Mouse (Mus musculus) ovary, adult 18-20 months (tissue): ENCODE measurements at regions not wholly inside any gene's neighbourhood (a gene's known extent, or its start where the extent isn't known, plus 50 kb on each side); places are given as distances from the start of the nearest gene placed in this dataset.

ENCODE experiments used
- DNase-seq: peaks from one replicate; pipeline ENCODE4 v3.0.0; 2022; ENCODE audit warnings: low spot score, mixed read lengths

DNA sequence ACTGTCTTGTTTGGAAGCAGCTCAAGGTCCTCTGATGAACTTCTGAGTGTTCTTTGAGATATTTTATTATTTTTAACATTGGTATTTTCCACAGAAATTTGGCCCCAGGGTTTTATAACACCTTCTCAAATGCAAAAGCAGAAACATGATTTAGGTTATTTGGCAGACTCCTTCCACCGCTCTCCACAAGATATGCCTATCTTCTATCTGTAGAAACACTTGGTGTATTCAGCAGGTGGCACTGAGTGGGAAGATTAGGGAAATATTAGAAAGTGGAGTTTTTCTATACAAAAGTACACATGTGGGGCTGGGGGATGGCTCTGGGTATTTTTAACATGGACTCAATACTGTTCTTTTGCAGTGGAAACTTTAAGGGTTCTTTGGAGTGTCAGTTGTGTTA lies 475.3 kb downstream of the Dach1 start:
- DNase-seq: no peak

DNA sequence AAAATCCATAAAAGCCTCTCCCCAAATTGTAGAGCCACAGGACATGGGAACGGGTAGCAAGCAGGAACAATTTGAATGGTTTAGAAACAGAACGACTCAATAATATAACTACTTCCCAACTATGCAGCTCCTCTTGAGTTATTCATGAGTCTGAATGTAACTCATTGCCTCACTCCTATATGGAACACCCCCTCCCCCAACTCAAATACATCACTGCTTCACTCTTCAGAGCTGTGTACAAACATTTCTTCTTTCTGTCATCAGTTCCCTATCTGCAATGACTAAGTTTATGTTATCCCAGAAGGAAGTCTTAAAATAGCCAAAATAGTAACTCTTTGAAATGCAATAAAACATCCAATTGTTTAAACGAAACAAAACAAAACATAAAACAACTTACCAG lies 484.9 kb downstream of the Dach1 start:
- DNase-seq: no peak

DNA sequence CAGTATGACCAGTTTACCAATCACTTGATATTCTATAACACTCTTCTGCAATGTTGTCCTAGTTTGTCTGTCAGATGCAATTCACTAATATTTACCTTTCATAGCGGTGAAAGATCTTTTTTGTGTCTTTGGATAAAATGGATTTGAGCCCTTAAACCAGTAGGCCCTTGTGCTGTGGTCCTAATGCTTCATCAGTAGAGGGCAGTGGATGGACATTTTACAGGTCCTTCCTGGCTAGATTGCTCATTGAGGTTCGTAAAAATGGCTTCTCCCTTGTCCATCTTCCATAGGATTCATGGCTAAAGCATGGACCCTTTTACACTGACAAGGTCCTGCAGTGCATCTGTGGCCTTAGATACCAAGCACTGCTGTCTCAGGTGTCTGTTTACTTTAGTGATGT lies 501.8 kb downstream of the Dach1 start:
- no peak for DNase-seq

DNA sequence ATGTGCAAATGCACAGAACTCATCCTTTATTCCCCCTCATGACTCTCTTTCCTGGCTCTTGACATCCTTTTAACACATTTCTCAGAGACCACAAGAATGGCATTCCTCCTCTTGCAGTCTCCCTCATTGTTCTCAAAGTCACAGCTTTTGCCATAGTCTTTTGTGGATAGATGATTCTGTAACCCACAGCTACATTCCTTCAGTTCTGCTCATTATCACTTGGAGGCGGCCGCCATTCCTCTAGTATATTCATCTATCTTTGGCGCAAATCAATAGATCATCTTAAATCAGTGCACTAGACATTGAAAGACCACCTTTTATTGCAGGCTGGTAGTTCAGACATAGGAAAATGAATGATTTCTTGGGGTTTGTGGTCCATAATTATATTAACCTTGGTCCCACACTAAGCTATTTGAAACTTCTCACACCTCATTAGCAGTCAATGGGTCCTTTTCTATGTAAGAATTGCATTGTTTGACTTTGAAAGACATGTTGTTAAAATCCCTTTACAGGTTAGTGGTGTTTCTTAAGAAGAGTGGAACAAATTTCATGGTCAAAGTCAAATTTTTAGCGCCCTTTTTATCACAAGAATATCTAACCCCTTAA lies 531.3 kb downstream of the Dach1 start:
- no peak for DNase-seq

DNA sequence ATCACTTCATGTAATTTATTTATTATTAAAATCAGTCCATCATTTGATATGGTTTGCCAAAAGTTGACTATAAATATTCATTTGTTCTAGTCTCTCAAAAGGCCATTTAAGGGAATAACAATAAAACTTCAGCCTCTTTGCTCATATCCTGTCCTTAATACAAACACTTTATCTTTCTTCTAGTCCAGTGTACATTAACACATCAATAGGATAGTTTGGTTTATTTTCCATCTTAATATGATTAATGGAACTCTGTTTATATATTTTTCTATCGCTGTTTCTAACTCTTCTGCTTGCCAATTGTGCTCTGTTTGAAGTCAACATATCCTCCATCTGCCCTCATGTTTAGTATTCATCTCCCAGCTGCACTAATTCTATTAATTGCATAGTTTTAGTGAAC lies 558.1 kb downstream of the Dach1 start:
- no peak for DNase-seq

DNA sequence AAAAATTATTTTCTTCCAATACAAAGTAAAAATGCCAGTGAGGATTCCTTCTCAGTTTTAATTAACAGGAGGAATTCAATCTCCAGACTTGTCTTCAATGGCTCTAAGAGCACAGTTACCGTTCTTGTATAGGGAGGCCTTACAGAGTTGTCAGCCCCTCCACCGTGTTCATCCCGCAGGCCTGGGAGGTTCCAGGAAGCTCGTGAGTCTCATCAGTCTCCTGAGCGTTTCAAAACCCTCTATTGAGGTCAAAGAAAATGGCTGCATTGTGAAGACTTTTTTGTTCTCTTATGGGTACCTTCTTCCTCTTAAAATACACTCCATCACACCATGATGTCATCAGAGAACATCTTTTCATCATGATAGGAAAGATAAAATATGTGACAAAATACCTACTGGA lies 572.9 kb downstream of the Dach1 start:
- no peak for DNase-seq

DNA sequence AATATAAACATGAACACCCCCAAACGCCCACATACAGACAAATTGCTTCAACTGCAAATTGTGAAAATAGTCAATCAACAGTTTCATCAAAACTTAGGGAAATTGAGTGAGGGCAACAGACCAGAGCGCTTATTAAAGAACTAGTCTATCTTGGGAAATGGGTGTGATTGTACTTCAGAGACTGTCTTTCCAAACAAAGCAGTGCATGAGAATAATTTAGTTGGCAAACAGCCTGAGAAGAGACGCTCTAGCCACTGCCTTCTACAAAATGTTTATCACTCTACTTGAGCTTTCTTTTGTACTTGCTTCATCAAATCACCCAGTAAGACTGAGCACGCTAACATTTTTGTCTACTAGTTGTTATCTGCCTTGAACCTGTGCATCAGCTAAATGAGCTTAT lies 581.0 kb downstream of the Dach1 start:
- no peak for DNase-seq

DNA sequence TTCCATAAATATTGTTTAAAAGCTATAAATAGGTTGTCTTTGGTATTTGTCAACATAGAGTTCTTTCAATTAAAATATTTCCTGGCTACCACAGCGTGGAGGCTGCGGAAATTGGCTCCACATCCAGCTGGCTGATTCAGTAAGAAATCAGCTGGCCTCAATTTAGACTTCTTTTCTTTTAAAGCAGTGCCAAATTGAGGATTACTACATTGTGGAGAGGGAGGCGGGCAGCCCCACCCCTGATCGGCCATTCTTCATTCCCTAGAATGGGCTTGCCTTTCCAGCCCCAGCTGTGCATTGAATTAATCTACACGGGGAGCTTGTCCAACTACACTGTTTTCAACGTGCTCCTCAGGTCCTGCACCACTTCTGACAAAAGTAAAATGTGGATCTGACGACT lies 581.4 kb downstream of the Dach1 start:
- DNase-seq: peak; percentile 19

DNA sequence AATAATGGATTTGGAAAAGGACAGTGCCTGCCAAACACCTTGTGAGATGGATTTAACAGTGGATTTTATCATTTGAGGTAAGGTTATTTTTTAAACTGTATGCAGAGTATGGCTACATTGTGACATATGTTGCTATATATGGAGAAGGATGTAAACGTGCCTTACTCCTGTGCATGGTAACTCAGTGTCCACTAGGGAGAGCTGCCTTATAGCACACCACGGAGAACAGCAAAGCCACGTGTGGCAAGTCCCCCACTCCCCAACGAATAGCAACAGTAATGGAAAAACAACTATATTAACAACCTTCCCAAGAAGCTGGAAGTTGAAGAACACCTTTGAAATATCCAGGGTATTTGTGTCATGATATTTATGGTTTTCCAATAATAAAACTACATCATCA lies 582.6 kb downstream of the Dach1 start:
- no peak for DNase-seq

DNA sequence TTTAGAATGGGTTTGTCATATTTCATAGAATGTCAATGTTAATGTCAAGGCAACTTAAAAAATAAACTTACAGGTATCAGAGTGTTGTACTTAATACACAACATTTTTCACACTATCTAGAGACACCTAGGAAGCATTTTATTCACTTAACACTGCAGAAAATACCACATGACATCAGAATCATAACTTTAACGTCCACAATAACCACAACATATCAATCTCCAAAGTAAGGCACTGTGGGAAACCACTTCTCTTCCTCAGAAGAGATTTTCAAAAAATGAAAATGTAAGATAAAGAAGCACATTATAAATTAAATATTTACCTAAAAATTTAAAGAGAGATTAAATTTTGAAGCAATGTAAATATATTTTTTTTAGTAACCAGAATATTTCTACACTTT lies 599.3 kb downstream of the Dach1 start:
- no peak for DNase-seq

DNA sequence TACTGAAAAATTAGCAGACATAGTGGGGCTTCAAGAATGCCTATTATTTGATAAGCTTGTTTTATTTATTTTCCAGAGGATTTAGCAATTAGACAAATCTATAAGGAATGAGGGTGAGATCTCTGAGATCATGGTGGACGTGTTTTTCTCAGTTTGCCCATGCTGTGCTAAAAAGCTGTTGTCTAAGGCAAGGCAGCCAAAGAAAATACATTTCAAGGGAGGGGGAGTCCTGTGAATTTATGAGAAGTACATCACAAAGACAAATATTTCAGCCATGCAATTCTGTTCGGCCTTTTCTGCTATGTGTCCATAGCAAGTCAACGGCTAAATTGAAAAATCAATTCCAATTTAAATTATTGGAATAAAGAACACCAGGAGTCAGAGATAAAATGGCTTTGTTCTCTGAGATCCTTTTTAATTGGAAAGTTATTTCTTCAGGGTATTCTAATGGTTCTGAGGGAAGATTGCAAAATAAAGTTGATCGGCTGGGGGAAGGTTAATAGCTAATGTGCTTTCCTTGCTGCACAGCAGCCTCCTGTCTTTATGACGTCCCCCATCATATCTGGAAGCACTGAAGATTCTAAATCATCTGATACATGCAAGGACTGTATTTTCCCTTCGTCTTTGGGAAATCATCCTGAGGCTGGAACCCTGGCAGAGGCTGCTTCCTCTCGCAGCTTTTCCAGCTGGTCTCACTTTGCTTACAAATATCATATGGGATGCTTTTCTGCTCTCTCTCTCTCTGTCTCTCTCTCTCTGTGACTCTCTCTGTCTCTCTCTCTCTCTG lies 609.3 kb downstream of the Dach1 start:
- no peak for DNase-seq

DNA sequence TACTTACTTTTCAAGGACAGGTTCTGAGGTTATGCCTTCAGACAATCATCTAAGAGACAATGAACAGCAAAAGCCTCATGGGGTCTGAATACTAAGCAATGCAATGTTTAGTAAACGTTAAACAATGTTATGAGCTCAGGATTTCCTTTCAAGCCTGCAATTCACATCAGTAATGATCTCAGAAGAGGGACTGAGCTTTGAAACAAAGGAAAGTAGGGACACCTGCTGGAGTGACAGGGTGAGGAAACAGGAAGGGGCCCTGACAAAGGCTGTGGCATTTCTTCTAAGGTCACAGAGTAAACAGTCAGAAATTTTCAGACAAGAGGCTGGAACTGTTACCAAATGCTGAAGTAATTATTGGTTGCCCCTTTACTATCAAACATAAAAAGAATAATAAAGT lies 610.0 kb downstream of the Dach1 start:
- no peak for DNase-seq

DNA sequence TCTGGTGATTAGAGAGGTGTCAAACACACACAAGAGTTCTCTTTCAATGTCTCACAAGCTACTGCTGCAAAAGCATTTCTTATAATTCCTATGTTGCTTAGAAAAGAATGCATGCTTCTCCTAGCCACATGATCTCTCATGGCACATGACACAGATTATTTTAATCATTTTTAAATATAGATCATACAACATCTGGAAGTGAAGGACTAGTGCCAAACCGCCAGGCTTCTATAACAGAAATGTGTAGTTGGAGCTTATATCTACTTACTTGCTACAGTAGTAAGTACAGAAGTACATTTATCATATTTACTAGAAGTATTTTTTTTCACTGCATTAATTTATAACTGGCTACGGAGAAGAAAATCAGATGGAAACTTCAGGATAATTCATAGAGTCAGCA lies 611.3 kb downstream of the Dach1 start:
- DNase-seq: no peak

DNA sequence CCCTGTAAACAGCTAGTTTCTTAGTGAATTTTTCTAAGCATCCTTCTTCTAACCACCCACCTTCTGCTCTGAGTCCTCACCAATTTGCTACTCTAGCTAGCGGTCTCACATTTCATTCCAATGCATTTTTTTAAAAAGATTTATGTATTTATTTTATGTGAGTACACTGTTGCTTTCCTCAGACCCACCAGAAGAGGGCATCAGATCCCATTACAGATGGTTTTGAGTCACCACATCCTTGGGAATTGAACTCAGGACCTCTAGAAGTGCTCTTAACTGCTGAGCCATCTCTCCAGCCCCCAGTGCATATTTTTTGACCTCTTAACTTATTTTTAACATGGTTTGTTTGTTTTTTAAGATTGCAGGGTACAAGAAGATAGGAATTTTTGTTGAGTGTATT lies 611.7 kb downstream of the Dach1 start:
- no peak for DNase-seq

DNA sequence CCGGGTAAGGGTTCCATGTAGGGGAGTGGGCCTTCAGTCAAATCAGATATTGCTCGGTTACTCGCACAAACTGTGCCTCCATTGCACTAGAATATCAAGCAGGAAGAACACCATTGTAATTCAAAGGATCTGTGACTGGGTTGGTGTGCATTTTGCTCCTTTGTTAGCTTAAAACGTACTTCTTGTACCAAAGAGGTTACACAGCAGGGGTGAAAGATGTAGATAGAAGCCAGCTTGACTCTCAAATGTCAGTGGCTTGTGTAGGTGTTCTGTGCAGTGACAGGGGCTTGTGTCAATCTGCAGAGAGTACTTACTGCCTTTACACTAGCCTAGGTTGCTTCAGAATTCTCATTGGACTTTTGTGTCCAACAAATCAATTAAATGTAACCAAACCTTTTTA lies 623.3 kb downstream of the Dach1 start:
- DNase-seq: no peak

DNA sequence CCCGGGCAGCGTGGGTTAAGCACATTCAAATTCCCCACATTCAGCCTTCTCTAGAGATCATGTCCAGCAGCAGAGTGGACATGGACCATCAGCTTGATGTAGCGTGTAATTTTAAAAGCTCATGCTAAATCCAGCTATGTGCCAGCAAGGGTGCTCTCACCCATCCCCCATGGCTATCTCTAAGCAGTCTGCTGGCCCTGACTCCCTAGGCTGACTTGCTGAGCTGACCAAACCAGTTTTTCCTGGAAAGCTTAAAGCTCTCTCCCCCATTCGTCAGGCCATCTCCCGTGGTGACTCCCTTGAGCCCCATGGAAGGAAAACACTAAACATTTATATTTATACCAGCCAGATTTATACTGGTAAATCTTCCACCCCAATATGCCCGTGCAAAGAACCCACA lies 625.3 kb downstream of the Dach1 start:
- no peak for DNase-seq

DNA sequence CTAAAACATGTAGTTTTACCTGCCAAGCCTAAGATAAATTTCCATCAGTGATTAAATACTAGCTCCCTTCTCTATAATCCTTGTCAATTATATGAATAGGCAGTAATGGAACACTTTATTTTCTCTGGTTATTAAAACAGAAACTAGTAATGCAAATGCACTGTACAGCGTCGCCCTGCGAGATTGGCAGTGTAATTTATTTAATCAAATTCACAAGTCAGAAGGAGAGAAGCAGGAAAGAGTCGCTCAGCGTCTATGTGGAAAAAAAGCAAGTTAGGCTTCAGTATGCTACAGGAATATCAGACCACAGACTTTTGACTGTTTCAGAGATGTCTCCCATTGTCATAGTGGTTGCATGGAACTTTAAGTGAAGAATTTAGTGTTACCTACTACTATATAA lies 632.6 kb downstream of the Dach1 start:
- no peak for DNase-seq

DNA sequence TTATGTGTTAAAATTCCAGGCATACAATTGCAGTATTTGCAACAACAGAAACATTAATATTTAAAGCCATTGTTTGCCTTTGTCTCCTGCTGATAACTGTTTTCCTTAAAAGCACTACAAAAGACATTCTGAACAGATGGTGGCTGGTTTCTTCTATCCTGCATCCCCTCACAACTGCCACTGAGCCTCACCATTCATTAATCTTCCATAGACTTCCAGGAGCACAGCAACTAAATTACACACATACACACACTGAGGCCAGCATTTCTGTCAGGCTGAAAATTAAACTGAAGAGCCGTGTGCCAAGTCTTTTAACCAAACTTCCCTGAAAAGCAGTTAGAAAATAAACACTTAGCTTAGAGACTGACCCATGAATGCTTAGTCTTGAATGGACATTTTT lies 658.2 kb downstream of the Dach1 start:
- no peak for DNase-seq

DNA sequence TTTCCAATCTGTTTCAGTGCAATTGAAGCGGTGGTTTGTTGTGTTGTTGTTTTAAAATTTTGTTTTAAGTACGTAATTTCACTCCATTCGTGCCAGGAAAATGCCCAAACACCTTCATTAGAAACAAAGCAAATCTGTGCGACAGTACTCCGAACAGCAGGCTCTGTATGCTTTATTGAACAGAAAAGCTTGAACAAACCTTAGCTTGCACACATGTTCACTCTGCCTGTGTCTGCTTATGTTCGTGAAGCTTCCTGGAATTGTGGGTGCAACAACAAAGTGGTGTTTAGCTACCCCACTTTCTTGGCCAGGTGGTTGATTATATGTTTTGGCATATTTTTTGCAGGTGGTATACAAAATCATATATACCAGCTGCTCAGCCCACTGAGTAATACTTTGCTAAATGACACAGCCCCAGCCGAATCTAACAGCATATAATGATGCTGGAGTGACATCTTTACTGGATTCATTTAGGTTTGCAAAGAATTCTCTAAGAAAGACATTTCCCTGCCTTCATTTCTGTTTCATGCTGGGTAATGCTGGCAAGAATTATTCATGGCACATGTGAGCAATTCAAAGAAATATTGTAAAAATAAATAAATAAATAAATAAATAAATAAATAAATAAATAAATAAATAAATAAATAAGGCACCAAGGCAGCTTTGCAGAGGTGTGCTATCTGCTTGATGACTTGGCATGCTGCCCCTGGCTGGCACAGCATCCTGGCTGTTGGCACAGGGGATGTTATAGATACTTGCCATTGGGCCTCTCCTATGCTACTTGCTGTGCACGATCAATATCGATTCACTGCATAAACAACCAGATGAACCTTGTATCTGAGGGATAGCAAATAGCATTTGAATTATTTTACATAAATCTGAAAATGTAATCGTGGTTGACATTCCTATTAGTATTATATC lies 679.9 kb downstream of the Dach1 start:
- DNase-seq: no peak

DNA sequence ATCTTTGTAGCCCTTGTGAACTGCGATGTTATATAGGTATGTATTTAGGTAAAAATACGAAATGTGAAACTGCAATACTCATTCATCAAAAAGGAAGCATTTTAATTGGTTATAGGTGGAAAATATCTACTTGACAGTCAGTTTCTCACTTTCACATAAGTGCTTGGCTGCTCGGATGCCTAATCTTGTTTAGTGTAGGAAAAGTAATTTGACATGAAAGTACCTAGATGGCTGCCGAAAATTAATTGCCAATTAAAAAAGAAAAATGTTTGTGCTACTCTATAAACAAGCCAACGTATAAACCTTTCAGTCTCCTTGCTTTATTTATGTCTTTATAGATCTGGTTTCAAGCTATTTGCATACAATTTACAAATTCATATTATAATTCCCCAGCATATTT lies 691.3 kb downstream of the Dach1 start:
- DNase-seq: no peak

DNA sequence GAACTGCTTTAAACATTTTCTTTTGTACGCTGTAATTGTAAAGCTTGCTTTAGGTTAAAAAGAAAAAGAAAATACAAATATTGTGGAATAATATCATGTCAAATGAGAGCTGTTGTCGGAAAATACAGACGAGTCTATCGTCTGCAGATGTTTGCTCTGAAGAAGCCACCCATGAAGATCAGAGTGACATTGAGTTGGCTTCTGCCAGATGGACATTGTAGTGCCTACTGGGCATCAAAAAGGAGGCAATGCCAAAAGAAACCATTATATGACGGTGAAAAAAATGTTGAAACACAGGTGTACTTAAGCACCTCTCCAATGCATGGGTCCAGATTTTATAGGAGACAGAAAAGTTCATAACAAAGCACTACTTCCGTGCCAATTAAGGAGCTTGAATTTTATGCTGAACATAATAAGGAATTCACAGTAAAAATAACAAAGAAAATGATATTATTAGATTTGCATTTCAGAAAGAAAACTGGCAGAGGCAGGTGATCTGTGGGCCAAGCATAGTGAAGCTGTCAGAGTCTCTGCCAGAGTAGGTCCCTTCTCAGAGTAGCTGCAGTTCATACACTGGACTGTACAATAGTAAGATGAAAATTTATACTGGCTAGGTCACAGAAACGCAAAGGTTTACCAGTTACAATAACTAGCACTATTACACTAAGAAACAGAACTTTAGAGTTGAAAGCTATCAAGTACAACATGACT lies 718.9 kb downstream of the Dach1 start:
- no peak for DNase-seq

DNA sequence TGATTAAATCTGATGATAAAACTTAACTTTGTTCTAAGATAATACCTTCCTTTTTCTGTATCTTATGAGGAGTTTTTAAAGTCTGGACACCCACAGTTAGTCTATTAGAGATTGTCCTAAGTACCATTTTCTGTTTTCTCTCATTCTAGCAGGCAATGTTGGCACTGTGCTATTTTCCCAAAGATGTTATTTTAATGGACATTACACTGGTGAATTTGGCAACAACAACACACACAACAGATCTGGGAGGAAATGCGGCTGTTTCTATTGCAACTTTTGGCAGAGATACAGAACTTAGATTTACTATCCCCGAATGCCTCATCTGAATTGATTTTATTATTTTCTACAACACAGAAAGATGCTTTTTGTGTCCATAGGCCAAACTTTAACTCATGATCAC lies 720.9 kb downstream of the Dach1 start:
- DNase-seq: no peak
